29 mouse cellular contexts compared by ENCODE assay signal in genomic region chr8:42069314-42069713, GRCm38 (mm10).
DNase-seq lines count a peak whose midpoint lies in the region; TF ChIP-seq lines count a peak whose summit lies in the region.
"Had no signal": no experiment of that assay in that cellular context is flagged by ENCODE, and none has a peak within 500 bp of the region (broad histone marks: within the 10 kb centered on the region; RNA-seq: fewer than 3 reads in every experiment).

No protein-coding gene starts in this region.

- no peak overlapping the region for H3K4me3 ChIP-seq in layer of hippocampus, adult 2 months
- H3K4me3 ChIP-seq in lung, adult 2 months (replicated peaks; ENCODE audit: extremely low read depth, low read depth, low read length): no peak overlapping the region
- H3K4me3 ChIP-seq: embryonic facial prominence, embryonic 10.5 days; embryonic facial prominence, embryonic 15.5 days; gastrocnemius, adult 2 months; heart, adult 2 months; heart, embryonic 12.5 days; hindbrain, embryonic 13.5 days; limb, embryonic 12.5 days; liver, embryonic 15.5 days; lung, embryonic 15.5 days; myocyte; neural tube, embryonic 13.5 days had no signal

- WGBS in lung, adult 2 months: 51% methylated on average over 1 of the region's 1 CpGs

- no peaks in the 10 kb centered on the region for H3K4me1 ChIP-seq in lung, adult 2 months (ENCODE audit: control insufficient read depth, insufficient read depth, low read length)
- H3K4me1 ChIP-seq: embryonic facial prominence, embryonic 10.5 days; embryonic facial prominence, embryonic 15.5 days; heart, embryonic 12.5 days; hindbrain, embryonic 13.5 days; limb, embryonic 12.5 days; liver, embryonic 15.5 days; lung, embryonic 15.5 days; neural tube, embryonic 13.5 days had no signal

- peak; percentile 1 for DNase-seq in embryo, embryonic 11 days
- DNase-seq in embryo, embryonic 10.5 days (ENCODE audit: low spot score): no peak
- peak; percentile 4 for DNase-seq in layer of hippocampus, adult 11-12 months (ENCODE audit: low spot score)
- no peak for DNase-seq in layer of hippocampus, adult 2 months (ENCODE audit: low spot score in 2 of 2)
- DNase-seq in MN1 (ENCODE audit: low spot score): peak; percentile 7
- peak; percentile 24 for DNase-seq in fibroblast of lung, adult 2 months (ENCODE audit: low read depth)
- no peak for DNase-seq in left cerebral cortex, postnatal 25 days (ENCODE audit: low spot score in 2 of 2)
- no peak for DNase-seq in lung, adult 2 months
- DNase-seq: adrenal gland, postnatal 14 days; cerebellum, adult 18-20 months; cerebellum, postnatal 10 days; gastrocnemius, adult 2 months; heart, adult 2 months; heart, postnatal 4 days; kidney, postnatal 25 days; layer of hippocampus, adult 9-11 months; lung, postnatal 36 days; right cerebral cortex, postnatal 25 days; spleen, adult 18-20 months; thymus, postnatal 25 days had no signal

- intact Hi-C loops in left cerebral cortex, postnatal 25 days (cut with DNase I): no loop called here

- TF ChIP-seq CTCF in layer of hippocampus, adult 2 months (conservative IDR thresholded peaks at IDR 0.05): no peak
- TF ChIP-seq CTCF in lung, adult 2 months (IDR thresholded peaks at IDR 0.05; ENCODE audit: insufficient read depth, low read length): no peak

- H3K27ac ChIP-seq in layer of hippocampus, adult 2 months: no peak overlapping the region
- H3K27ac ChIP-seq: embryonic facial prominence, embryonic 10.5 days; embryonic facial prominence, embryonic 15.5 days; gastrocnemius, adult 2 months; heart, adult 2 months; hindbrain, embryonic 13.5 days; limb, embryonic 12.5 days; liver, embryonic 15.5 days; lung, embryonic 15.5 days; neural tube, embryonic 13.5 days had no signal

- no peak for TF ChIP-seq POLR2A in lung, adult 2 months (IDR thresholded peaks at IDR 0.05; ENCODE audit: borderline replicate concordance, extremely low read depth, low read depth, low read length)

Comparison
In these comparisons a context has a peak if more than half of its experiments do, and no peak if none do; other contexts are left out.
1. DNase-seq: peak in embryo, embryonic 11 days (single experiment), layer of hippocampus, adult 11-12 months (single experiment), MN1 (single experiment) and fibroblast of lung, adult 2 months (single experiment); none in embryo, embryonic 10.5 days (single experiment), layer of hippocampus, adult 2 months (0 of 2), left cerebral cortex, postnatal 25 days (0 of 2) and lung, adult 2 months (single experiment).